Mouse (Mus musculus) lung, adult 2 months (tissue): Measurements from ENCODE around the gene Ranbp2. TPM values are rescaled to one million over a fixed set of nuclear protein-coding genes. Genes with fewer than 3 reads are reported as not detected.
"Not testable (repeated sequence)": the region's sequence is repeated elsewhere in the genome, so short reads cannot be mapped to it uniquely, and the experiment has no call there.

ENCODE experiments used
- DNase-seq: peaks from one replicate; pipeline ENCODE4 v3.0.0; 2022
- H3K4me1 ChIP-seq: fragments of 200-500 bp; 2 replicates; pipeline ENCODE4 v1.6.1; 2011; ENCODE audit warnings: low read length; ENCODE audit not compliant: control insufficient read depth, insufficient read depth
- H3K4me3 ChIP-seq: fragments of 200-500 bp; replicated peaks from 2 replicates; pipeline ENCODE3; 2011; ENCODE audit warnings: low read depth, mild to moderate bottlenecking, control low read depth, low read length; ENCODE audit errors: extremely low read depth
- CTCF ChIP-seq: fragments of 200-500 bp; IDR thresholded peaks from 2 replicates; pipeline ENCODE4 v1.5.1; 2011; ENCODE audit warnings: mild to moderate bottlenecking, low read length, control low read depth; ENCODE audit not compliant: insufficient read depth
- POLR2A ChIP-seq: fragments of 200-500 bp; IDR thresholded peaks from 2 replicates; pipeline ENCODE4 v1.6.1; 2011; ENCODE audit warnings: low read depth, mild to moderate bottlenecking, control low read depth, low read length, borderline replicate concordance; ENCODE audit errors: extremely low read depth
- WGBS: fragments of 180-500 bp; shearing (Covaris S2); methylation state at CpG from one replicate; pipeline ENCODE4 v1.1.7; 2018; 5-methylcytosine and 5-hydroxymethylcytosine counted together
- polyA plus RNA-seq: library from polyadenylated mRNA; depleted of rRNA; stranded (reverse); fragments of >200 nt; gene quantifications from 2 replicates; pipeline ENCODE4 v1.2.3, GENCODE M21; 2012; rRNA removed

Ranbp2 gene
- polyA plus RNA-seq, 1 experiment = 4.8 TPM

- H3K4me1 ChIP-seq = peaks cover 2% of the 10 kb centered on the region; the same call in 1 of the 2 replicates
- DNase-seq = no peak
- 89% methylated on average over 2 of the region's 2 CpGs for WGBS
- TF ChIP-seq CTCF = no peak
- H3K4me3 ChIP-seq = no peak overlapping the region
Measured at GRCm38 (mm10) chr10:58495637-58496036, 48.9 kb downstream of the Ranbp2 start.

GRCm38 (mm10) chr10:58496732-58497131 lies 50.0 kb downstream of the Ranbp2 start:
- no peak overlapping the region for H3K4me3 ChIP-seq
- H3K4me1 ChIP-seq = peaks cover 2% of the 10 kb centered on the region; the same call in 1 of the 2 replicates
- no peak for DNase-seq

GRCm38 (mm10) chr10:58497320-58498284 lies 50.9 kb downstream of the Ranbp2 start, which contains the start of gene Ccdc138:
Gene Ccdc138 (plus strand): TSS chr10:58497948.
- no peak for TF ChIP-seq CTCF
- TF ChIP-seq POLR2A = no peak; the same call in 1 of the 2 replicates
- H3K4me3 ChIP-seq = peak within 1 kb of the TSS; percentile 99
- H3K4me1 ChIP-seq = peaks cover 2% of the 10 kb centered on the region; the same call in 1 of the 2 replicates
- 1% methylated on average over 50 of the region's 50 CpGs for WGBS
- DNase-seq = peak; percentile 97

More at GRCm38 (mm10) chr10:58496732-58497131, 50.0 kb downstream of the Ranbp2 start:
- TF ChIP-seq CTCF (no peak), POLR2A (no peak)

GRCm38 (mm10) chr10:58498516-58498915 lies 51.8 kb downstream of the Ranbp2 start:
- TF ChIP-seq CTCF (no peak), POLR2A (no peak)
- peak overlapping the region; percentile 5 for H3K4me3 ChIP-seq
- no peak for DNase-seq
- WGBS = 43% methylated on average over 2 of the region's 2 CpGs
- peaks cover 2% of the 10 kb centered on the region; the same call in 1 of the 2 replicates for H3K4me1 ChIP-seq

GRCm38 (mm10) chr10:58529358-58529757 lies 82.6 kb downstream of the Ranbp2 start:
- WGBS = 75% methylated on average over 1 of the region's 1 CpGs
- no peak for DNase-seq
- H3K4me1 ChIP-seq = no peaks in the 10 kb centered on the region
- TF ChIP-seq CTCF = no peak
- no peak for TF ChIP-seq POLR2A
- H3K4me3 ChIP-seq = no peak overlapping the region

- TF ChIP-seq POLR2A (no peak), CTCF (no peak)
- no peak for DNase-seq
- 88% methylated on average over 10 of the region's 10 CpGs for WGBS
Measured at GRCm38 (mm10) chr10:58530896-58531790, 84.4 kb downstream of the Ranbp2 start.

GRCm38 (mm10) chr10:58532177-58532576 lies 85.5 kb downstream of the Ranbp2 start:
- WGBS = 87% methylated on average over 2 of the region's 2 CpGs
- TF ChIP-seq CTCF (no peak), POLR2A (no peak)
- Histone ChIP-seq H3K4me3 (no peak overlapping the region), H3K4me1 (no peaks in the 10 kb centered on the region)
- DNase-seq = no peak

More at GRCm38 (mm10) chr10:58530896-58531790, 84.4 kb downstream of the Ranbp2 start:
- no peak overlapping the region for H3K4me3 ChIP-seq
- H3K4me1 ChIP-seq = no peaks in the 10 kb centered on the region

GRCm38 (mm10) chr10:58536276-58536675 lies 89.6 kb downstream of the Ranbp2 start:
- not testable (repeated sequence) for H3K4me3 ChIP-seq, H3K4me1 ChIP-seq, DNase-seq
- whole genome bisulfite sequencing = 95% methylated on average over 5 of the region's 5 CpGs

GRCm38 (mm10) chr10:58540613-58541012 lies 93.9 kb downstream of the Ranbp2 start:
- TF ChIP-seq POLR2A (no peak), CTCF (no peak)
- DNase-seq = no peak
- Histone ChIP-seq H3K4me1 (no peaks in the 10 kb centered on the region), H3K4me3 (no peak overlapping the region)
- WGBS = 78% methylated on average over 13 of the region's 13 CpGs

Other genes starting within 250 kb of the Ranbp2 start
- gene AW822073, start 222.0 kb upstream of the Ranbp2 start, polyA plus RNA-seq = not detected in 2 replicates
- gene Duxf3, start 214.2 kb upstream of the Ranbp2 start, polyA plus RNA-seq = not detected in 2 replicates
- 0.06 TPM in 1 of 2 replicates, not detected in the other for gene Gm4981, start 210.2 kb upstream of the Ranbp2 start, polyA plus RNA-seq
- 11.2 and 20.8 TPM in 2 replicates for gene Gcc2, start 191.4 kb upstream of the Ranbp2 start, polyA plus RNA-seq
- 25.2 and 44.0 TPM in 2 replicates for gene Lims1, start 123.5 kb upstream of the Ranbp2 start, polyA plus RNA-seq
- gene Ccdc138, start 51.0 kb downstream of the Ranbp2 start, polyA plus RNA-seq = 0.38 and 0.66 TPM in 2 replicates
- 0.46 and 0.85 TPM in 2 replicates for gene Edar, start 228.7 kb downstream of the Ranbp2 start, polyA plus RNA-seq